In genomic region chr9:9783680-9784079, GRCm38 (mm10) we compare ENCODE assay signal across 19 mouse cellular contexts.
DNase-seq lines count a peak whose midpoint lies in the region; ATAC-seq and TF ChIP-seq lines count a peak whose summit lies in the region.
"Had no signal": no experiment of that assay in that cellular context is flagged by ENCODE, and none has a peak within 500 bp of the region (broad histone marks: within the 10 kb centered on the region; RNA-seq: fewer than 3 reads in every experiment).

No protein-coding gene starts in this region.

- no peaks in the 10 kb centered on the region for H3K9me3 ChIP-seq in intestine, postnatal 0 days (ENCODE audit: control insufficient read depth)
- no peaks in the 10 kb centered on the region for H3K9me3 ChIP-seq in intestine, embryonic 16.5 days (ENCODE audit: control insufficient read depth, low read length)
- H3K9me3 ChIP-seq in midbrain, embryonic 14.5 days (ENCODE audit: control insufficient read depth, low read length): no peaks in the 10 kb centered on the region
- no peaks in the 10 kb centered on the region for H3K9me3 ChIP-seq in midbrain, embryonic 13.5 days
- no peaks in the 10 kb centered on the region for H3K9me3 ChIP-seq in ES-E14 (ENCODE audit: control insufficient read depth, insufficient read depth, low read depth, low read length)
- H3K9me3 ChIP-seq: embryonic facial prominence, embryonic 15.5 days; forebrain, embryonic 12.5 days; heart, embryonic 10.5 days; hindbrain, embryonic 15.5 days; limb, embryonic 12.5 days; lung, embryonic 15.5 days had no signal

- TF ChIP-seq CTCF in intestine, postnatal 0 days (IDR thresholded peaks at IDR 0.05; ENCODE audit: low read depth): peak; percentile 44

- no peak for ATAC-seq in intestine, postnatal 0 days
- ATAC-seq in intestine, embryonic 16.5 days: no peak
- ATAC-seq in midbrain, embryonic 14.5 days (ENCODE audit: low FRiP score, low TSS enrichment): no peak
- ATAC-seq in midbrain, embryonic 13.5 days: no peak
- peak; percentile 52 for ATAC-seq in common myeloid progenitor, adult 5-6 weeks (replicated peaks; ENCODE audit: low read depth, poor library complexity, severe bottlenecking)

- H3K27ac ChIP-seq in intestine, postnatal 0 days (ENCODE audit: low read depth, low read length): no peak overlapping the region
- H3K27ac ChIP-seq in intestine, embryonic 16.5 days (ENCODE audit: low read length): no peak overlapping the region
- H3K27ac ChIP-seq in midbrain, embryonic 14.5 days (replicated peaks; ENCODE audit: low read depth, low read length): no peak overlapping the region
- H3K27ac ChIP-seq in midbrain, embryonic 13.5 days: no peak overlapping the region
- no peak overlapping the region for H3K27ac ChIP-seq in ES-E14 (ENCODE audit: insufficient read depth, low read depth, low read length, poor library complexity, severe bottlenecking)
- H3K27ac ChIP-seq: embryonic facial prominence, embryonic 15.5 days; forebrain, embryonic 12.5 days; heart, embryonic 10.5 days; hindbrain, embryonic 15.5 days; limb, embryonic 12.5 days; lung, embryonic 15.5 days had no signal

- 58% methylated on average over 3 of the region's 3 CpGs for WGBS in intestine, postnatal 0 days
- 50% methylated on average over 3 of the region's 3 CpGs for whole genome bisulfite sequencing in intestine, embryonic 16.5 days
- 60% methylated on average over 3 of the region's 3 CpGs for WGBS in midbrain, embryonic 14.5 days
- WGBS in midbrain, embryonic 13.5 days: 56% methylated on average over 3 of the region's 3 CpGs

- no peak overlapping the region for H3K4me3 ChIP-seq in intestine, postnatal 0 days (ENCODE audit: low read depth, low read length)
- H3K4me3 ChIP-seq in intestine, embryonic 16.5 days (ENCODE audit: low read length): no peak overlapping the region
- H3K4me3 ChIP-seq in midbrain, embryonic 14.5 days (replicated peaks; ENCODE audit: low read depth, low read length): no peak overlapping the region
- no peak overlapping the region for H3K4me3 ChIP-seq in midbrain, embryonic 13.5 days (replicated peaks)
- no peak overlapping the region for H3K4me3 ChIP-seq in ES-E14 (ENCODE audit: insufficient read depth in 1 of 2, low read depth in 1 of 2, low read length in 2 of 2, poor library complexity in 1 of 2, severe bottlenecking in 1 of 2)
- H3K4me3 ChIP-seq: embryonic facial prominence, embryonic 15.5 days; forebrain, embryonic 12.5 days; heart, embryonic 10.5 days; hindbrain, embryonic 15.5 days; limb, embryonic 12.5 days; lung, embryonic 15.5 days had no signal

- H3K27me3 ChIP-seq in intestine, postnatal 0 days (replicated peaks; ENCODE audit: control insufficient read depth, insufficient read depth, low read length): no peaks in the 10 kb centered on the region
- no peaks in the 10 kb centered on the region for H3K27me3 ChIP-seq in intestine, embryonic 16.5 days (replicated peaks; ENCODE audit: control insufficient read depth, insufficient read depth, low read length)
- H3K27me3 ChIP-seq in midbrain, embryonic 14.5 days (ENCODE audit: control insufficient read depth, insufficient read depth, low read length): no peaks in the 10 kb centered on the region
- H3K27me3 ChIP-seq in midbrain, embryonic 13.5 days: no peaks in the 10 kb centered on the region
- H3K27me3 ChIP-seq: embryonic facial prominence, embryonic 15.5 days; forebrain, embryonic 12.5 days; hindbrain, embryonic 15.5 days; limb, embryonic 12.5 days; lung, embryonic 15.5 days had no signal

- DNase-seq in midbrain, embryonic 14.5 days: peak; percentile 12
- no peak for DNase-seq in ES-E14 (ENCODE audit: low read depth, low spot score)
- DNase-seq in adrenal gland, postnatal 14 days: no peak
- no peak for DNase-seq in urinary bladder, postnatal 36 days (ENCODE audit: low spot score in 2 of 2)
- DNase-seq: adrenal gland, postnatal 25 days; cerebellum, postnatal 36 days; kidney, adult 8-10 months; right cerebral cortex, adult 18-20 months; thymus, postnatal 25 days had no signal

- in situ Hi-C loops in ES-E14 (cut with MboI; ENCODE audit: low sequenced_read_pairs in 2 of 2, unreplicated experiment in 2 of 2): no loop called here

- no peak overlapping the region for H3K9ac ChIP-seq in intestine, postnatal 0 days (ENCODE audit: low read depth, low read length)
- H3K9ac ChIP-seq in intestine, embryonic 16.5 days (ENCODE audit: low read depth, low read length): no peak overlapping the region
- H3K9ac ChIP-seq in midbrain, embryonic 14.5 days (replicated peaks; ENCODE audit: low read length): no peak overlapping the region
- no peak overlapping the region for H3K9ac ChIP-seq in midbrain, embryonic 13.5 days (replicated peaks)
- no peak overlapping the region for H3K9ac ChIP-seq in ES-E14 (ENCODE audit: insufficient read depth, low read depth, low read length, poor library complexity, severe bottlenecking)
- H3K9ac ChIP-seq: embryonic facial prominence, embryonic 15.5 days; forebrain, embryonic 12.5 days; hindbrain, embryonic 15.5 days; limb, embryonic 12.5 days; lung, embryonic 15.5 days had no signal

- no peaks in the 10 kb centered on the region for H3K4me1 ChIP-seq in intestine, postnatal 0 days (replicated peaks; ENCODE audit: control insufficient read depth, insufficient read depth, low read length)
- H3K4me1 ChIP-seq in intestine, embryonic 16.5 days (ENCODE audit: control insufficient read depth, insufficient read depth, low read length): no peaks in the 10 kb centered on the region
- no peaks in the 10 kb centered on the region for H3K4me1 ChIP-seq in midbrain, embryonic 14.5 days (ENCODE audit: control insufficient read depth, insufficient read depth, low read length)
- no peaks in the 10 kb centered on the region for H3K4me1 ChIP-seq in midbrain, embryonic 13.5 days (replicated peaks)
- no peaks in the 10 kb centered on the region for H3K4me1 ChIP-seq in ES-E14 (ENCODE audit: control insufficient read depth in 2 of 2, insufficient read depth in 2 of 2, low read length in 2 of 2, poor library complexity in 1 of 2)
- H3K4me1 ChIP-seq: embryonic facial prominence, embryonic 15.5 days; forebrain, embryonic 12.5 days; heart, embryonic 10.5 days; hindbrain, embryonic 15.5 days; limb, embryonic 12.5 days; lung, embryonic 15.5 days had no signal

- no peak overlapping the region for H3K4me2 ChIP-seq in intestine, postnatal 0 days (replicated peaks; ENCODE audit: low read depth)
- H3K4me2 ChIP-seq in intestine, embryonic 16.5 days (ENCODE audit: low read depth, low read length): no peak overlapping the region
- H3K4me2 ChIP-seq in midbrain, embryonic 14.5 days (ENCODE audit: low read length): no peak overlapping the region
- H3K4me2 ChIP-seq in midbrain, embryonic 13.5 days (replicated peaks): no peak overlapping the region
- H3K4me2 ChIP-seq: embryonic facial prominence, embryonic 15.5 days; forebrain, embryonic 12.5 days; hindbrain, embryonic 15.5 days; limb, embryonic 12.5 days; lung, embryonic 15.5 days had no signal

- H3K36me3 ChIP-seq in intestine, postnatal 0 days (ENCODE audit: control insufficient read depth, insufficient read depth): no peaks in the 10 kb centered on the region
- H3K36me3 ChIP-seq in intestine, embryonic 16.5 days (ENCODE audit: control insufficient read depth, insufficient read depth, low read length): no peaks in the 10 kb centered on the region
- H3K36me3 ChIP-seq in midbrain, embryonic 14.5 days (ENCODE audit: control insufficient read depth, insufficient read depth, low read length): no peaks in the 10 kb centered on the region
- H3K36me3 ChIP-seq in midbrain, embryonic 13.5 days: no peaks in the 10 kb centered on the region
- no peaks in the 10 kb centered on the region for H3K36me3 ChIP-seq in ES-E14 (ENCODE audit: control insufficient read depth, insufficient read depth, low read length, poor library complexity, severe bottlenecking)
- H3K36me3 ChIP-seq: embryonic facial prominence, embryonic 15.5 days; forebrain, embryonic 12.5 days; heart, embryonic 10.5 days; hindbrain, embryonic 15.5 days; limb, embryonic 12.5 days; lung, embryonic 15.5 days had no signal

TF ChIP-seq in ES-E14, 5 proteins besides CTCF, POLR2A, EP300 and RAD21:
- TF ChIP-seq MAFK (IDR thresholded peaks at IDR 0.05; ENCODE audit: insufficient read depth, low read depth, low read length): no peak
- TF ChIP-seq ZC3H11A (IDR thresholded peaks at IDR 0.05; ENCODE audit: borderline replicate concordance, low read depth, low read length): peak; percentile 43; the same call in 1 of the 2 replicates
TF ChIP-seq in ES-E14: peak in this region for 1.
